Mouse (Mus musculus): ENCODE measurements around the gene Tada2a.

DNA sequence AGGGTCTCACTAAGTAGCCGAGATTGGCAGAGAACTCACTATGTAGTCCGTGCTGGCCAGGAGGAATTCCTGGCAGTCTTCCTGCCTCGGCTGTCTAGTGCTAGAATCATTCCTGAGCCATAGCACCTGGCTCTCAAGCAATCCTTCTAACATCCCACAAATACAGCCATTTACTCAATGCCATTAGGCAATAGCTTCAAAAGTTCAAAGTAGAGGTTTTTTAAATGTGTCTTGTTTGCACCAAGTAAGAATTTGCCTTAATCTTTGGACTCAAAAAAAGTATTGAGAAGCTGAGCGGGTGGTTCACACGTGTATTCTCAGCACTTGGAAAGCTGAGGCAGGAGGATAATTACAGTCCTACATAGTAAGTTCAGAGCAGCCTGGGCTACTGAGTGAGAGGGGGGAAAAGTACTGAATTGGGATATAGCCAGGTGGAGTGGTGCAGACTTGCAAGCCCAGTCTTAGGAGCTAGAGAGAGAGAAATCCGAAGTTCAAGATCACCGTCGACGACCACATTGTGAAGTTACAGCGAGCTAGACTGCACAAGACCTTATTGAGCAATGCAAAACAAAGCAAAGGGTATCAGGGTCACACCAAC, 15.9 kb upstream of the Tada2a start:
- TF ChIP-seq CTCF (IDR thresholded peaks at IDR 0.05; ENCODE audit: low read depth, low read length) (no peak), POLR2A (IDR thresholded peaks at IDR 0.05; ENCODE audit: extremely low read depth, insufficient read depth, low read length) (no peak)
